ENCODE assay signal across 11 mouse cellular contexts in the genomic region with DNA sequence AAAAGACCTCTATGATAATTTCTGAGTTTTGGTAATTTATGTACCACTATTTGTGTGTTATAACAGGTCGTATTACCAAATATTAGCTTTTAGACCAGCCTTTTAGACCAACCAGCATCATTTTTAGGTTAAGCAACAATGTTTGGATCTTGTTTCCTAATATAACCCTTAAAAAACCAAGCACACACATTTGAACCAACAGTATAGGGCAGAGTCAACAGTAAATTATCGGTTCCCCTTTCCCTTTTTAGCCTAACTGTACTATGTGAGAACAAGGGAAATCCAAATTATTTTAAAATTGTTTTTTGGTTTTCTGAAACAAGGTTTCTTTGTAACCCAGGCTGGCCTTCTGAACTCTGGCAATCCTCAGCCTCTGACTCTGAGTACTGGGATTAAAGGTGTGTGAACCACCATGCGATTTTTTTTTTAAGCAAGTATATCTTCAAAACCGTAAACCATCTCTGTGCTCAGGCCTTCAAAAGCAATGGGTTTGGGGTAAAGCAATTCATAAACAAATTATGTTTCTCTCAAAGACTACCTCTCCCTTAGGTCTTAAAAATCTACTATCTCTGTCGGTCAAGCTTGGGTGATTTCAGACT. TPM values are rescaled to one million over a fixed set of nuclear protein-coding genes. Genes with fewer than 3 reads are reported as not detected.
DNase-seq lines count a peak whose midpoint lies in the region; ATAC-seq and TF ChIP-seq lines count a peak whose summit lies in the region.
"Had no signal": no experiment of that assay in that cellular context is flagged by ENCODE, and none has a peak within 500 bp of the region (broad histone marks: within the 10 kb centered on the region; RNA-seq: fewer than 3 reads in every experiment).

No protein-coding gene starts in this region.

- TF ChIP-seq EP300 in lung, postnatal 0 days (IDR thresholded peaks at IDR 0.05) = no peak

- no peaks in the 10 kb centered on the region for H3K36me3 ChIP-seq in hindbrain, embryonic 13.5 days
- no peaks in the 10 kb centered on the region for H3K36me3 ChIP-seq in hindbrain, embryonic 10.5 days
- H3K36me3 ChIP-seq in lung, postnatal 0 days (ENCODE audit: insufficient read depth, low read length) = no peaks in the 10 kb centered on the region
- H3K36me3 ChIP-seq in embryonic facial prominence, embryonic 14.5 days (ENCODE audit: control insufficient read depth, insufficient read depth, low read length) = no peaks in the 10 kb centered on the region
- H3K36me3 ChIP-seq in neural tube, embryonic 15.5 days = no peaks in the 10 kb centered on the region

- no peak overlapping the region for H3K27ac ChIP-seq in hindbrain, embryonic 13.5 days
- no peak overlapping the region for H3K27ac ChIP-seq in hindbrain, embryonic 10.5 days
- 0 out of 2 replicates have a peak overlapping the region, but pooled peaks have one; percentile 98 for H3K27ac ChIP-seq in lung, postnatal 0 days (ENCODE audit: low read length)
- H3K27ac ChIP-seq in embryonic facial prominence, embryonic 14.5 days (replicated peaks; ENCODE audit: low read depth, low read length) = no peak overlapping the region
- no peak overlapping the region for H3K27ac ChIP-seq in neural tube, embryonic 15.5 days (replicated peaks)

- H3K9me3 ChIP-seq in hindbrain, embryonic 13.5 days = no peaks in the 10 kb centered on the region
- no peaks in the 10 kb centered on the region for H3K9me3 ChIP-seq in hindbrain, embryonic 10.5 days
- no peaks in the 10 kb centered on the region for H3K9me3 ChIP-seq in lung, postnatal 0 days (ENCODE audit: low read length)
- H3K9me3 ChIP-seq in embryonic facial prominence, embryonic 14.5 days (ENCODE audit: control insufficient read depth, low read length) = no peaks in the 10 kb centered on the region
- H3K9me3 ChIP-seq in neural tube, embryonic 15.5 days (replicated peaks) = no peaks in the 10 kb centered on the region

- no peak overlapping the region for H3K4me3 ChIP-seq in hindbrain, embryonic 13.5 days
- H3K4me3 ChIP-seq in hindbrain, embryonic 10.5 days = no peak overlapping the region
- H3K4me3 ChIP-seq in lung, postnatal 0 days (ENCODE audit: low read depth, low read length) = peak overlapping the region; percentile 87
- no peak overlapping the region for H3K4me3 ChIP-seq in embryonic facial prominence, embryonic 14.5 days (ENCODE audit: low read depth, low read length)
- no peak overlapping the region for H3K4me3 ChIP-seq in neural tube, embryonic 15.5 days (replicated peaks)

- no peak for TF ChIP-seq CTCF in lung, postnatal 0 days (IDR thresholded peaks at IDR 0.05)

- no peak for DNase-seq in hindbrain, embryonic 10.5 days (ENCODE audit: low spot score)
- no peak for DNase-seq in lung, postnatal 0 days (ENCODE audit: low spot score)
- DNase-seq in lung, postnatal 25 days (ENCODE audit: low spot score) = no peak
- no peak for DNase-seq in embryonic facial prominence, embryonic 14.5 days (ENCODE audit: low spot score)
- DNase-seq in left cerebral cortex, postnatal 36 days (ENCODE audit: low spot score in 2 of 2) = no peak
- no peak for DNase-seq in right cerebral cortex, postnatal 14 days
- DNase-seq: adrenal gland, postnatal 25 days; cerebellum, postnatal 10 days; midbrain, embryonic 14.5 days had no signal

- peaks cover 24% of the 10 kb centered on the region for H3K4me1 ChIP-seq in hindbrain, embryonic 13.5 days (replicated peaks)
- peaks cover 28% of the 10 kb centered on the region for H3K4me1 ChIP-seq in hindbrain, embryonic 10.5 days (replicated peaks)
- H3K4me1 ChIP-seq in lung, postnatal 0 days (ENCODE audit: insufficient read depth, low read depth, low read length) = peaks cover 16% of the 10 kb centered on the region; the same call in 1 of the 2 replicates
- peaks cover 14% of the 10 kb centered on the region for H3K4me1 ChIP-seq in embryonic facial prominence, embryonic 14.5 days (ENCODE audit: control insufficient read depth, insufficient read depth, low read length)
- H3K4me1 ChIP-seq in neural tube, embryonic 15.5 days = peaks cover 27% of the 10 kb centered on the region

- H3K4me2 ChIP-seq in hindbrain, embryonic 13.5 days = peak overlapping the region; percentile 98; the same call in 1 of the 2 replicates
- H3K4me2 ChIP-seq in lung, postnatal 0 days (replicated peaks; ENCODE audit: low read depth, low read length) = peak overlapping the region; percentile 87
- H3K4me2 ChIP-seq in embryonic facial prominence, embryonic 14.5 days (ENCODE audit: low read depth, low read length) = peak overlapping the region; percentile 87; the same call in 1 of the 2 replicates
- H3K4me2 ChIP-seq in neural tube, embryonic 15.5 days = peak overlapping the region; percentile 99; the same call in 1 of the 2 replicates

- intact Hi-C loops in left cerebral cortex, postnatal 36 days (cut with DNase I) = loop anchor here (5.0 kb wide), 1 partner anchor 100 kb away; no protein-coding TSS in a partner anchor

- 84% methylated on average over 5 of the region's 5 CpGs for WGBS in hindbrain, embryonic 13.5 days
- WGBS in hindbrain, embryonic 10.5 days = 78% methylated on average over 5 of the region's 5 CpGs
- 75% methylated on average over 5 of the region's 5 CpGs for WGBS in lung, postnatal 0 days
- WGBS in embryonic facial prominence, embryonic 14.5 days = 75% methylated on average over 5 of the region's 5 CpGs
- WGBS in neural tube, embryonic 15.5 days = 83% methylated on average over 5 of the region's 5 CpGs

- no peak overlapping the region for H3K9ac ChIP-seq in hindbrain, embryonic 13.5 days
- H3K9ac ChIP-seq in lung, postnatal 0 days (replicated peaks; ENCODE audit: low read depth) = no peak overlapping the region
- H3K9ac ChIP-seq in embryonic facial prominence, embryonic 14.5 days (ENCODE audit: low read depth, low read length) = no peak overlapping the region
- H3K9ac ChIP-seq in neural tube, embryonic 15.5 days (replicated peaks) = no peak overlapping the region

- peaks cover 73% of the 10 kb centered on the region for H3K27me3 ChIP-seq in hindbrain, embryonic 13.5 days
- H3K27me3 ChIP-seq in hindbrain, embryonic 10.5 days (ENCODE audit: insufficient read depth, poor library complexity, severe bottlenecking) = peaks cover 64% of the 10 kb centered on the region
- H3K27me3 ChIP-seq in lung, postnatal 0 days (replicated peaks; ENCODE audit: insufficient read depth, low read length) = no peaks in the 10 kb centered on the region
- H3K27me3 ChIP-seq in embryonic facial prominence, embryonic 14.5 days (replicated peaks; ENCODE audit: control insufficient read depth, insufficient read depth, low read length) = peaks cover 50% of the 10 kb centered on the region
- H3K27me3 ChIP-seq in neural tube, embryonic 15.5 days (replicated peaks) = peaks cover 53% of the 10 kb centered on the region

- no peak for ATAC-seq in hindbrain, embryonic 13.5 days (ENCODE audit: low FRiP score)
- no peak for ATAC-seq in lung, postnatal 0 days
- ATAC-seq in embryonic facial prominence, embryonic 14.5 days (ENCODE audit: low read depth) = no peak
- ATAC-seq in neural tube, embryonic 15.5 days (ENCODE audit: low FRiP score) = no peak

RNA-seq across cellular contexts. Expression of a gene that starts 3.6 kb away (rescaled TPM):
- polyA plus RNA-seq in hindbrain, embryonic 13.5 days (2015; fragmentation: Nextera tagmentation; extraction: Ambion mirVana) = 1.1 and 1.5 TPM in 2 replicates
- 1.2 and 2.1 TPM in 2 replicates for polyA plus RNA-seq in hindbrain, embryonic 10.5 days (2016; fragmentation: Nextera tagmentation; extraction: Ambion mirVana)
- polyA plus RNA-seq in lung, postnatal 0 days (2015; fragmentation: Nextera tagmentation; extraction: Ambion mirVana) = 20.4 and 22.3 TPM in 2 replicates
- polyA plus RNA-seq in embryonic facial prominence, embryonic 14.5 days (2014; fragmentation: Nextera tagmentation; extraction: Ambion mirVana) = 6.4 and 9.2 TPM in 2 replicates
- polyA plus RNA-seq in neural tube, embryonic 15.5 days (2015; fragmentation: Nextera tagmentation; extraction: Ambion mirVana) = 2.3 and 5.5 TPM in 2 replicates
- total RNA-seq in left cerebral cortex, postnatal 36 days (2021) = 10 to 100 TPM; 14.1 to 15.9 TPM
